Mouse (Mus musculus) E14TG2a.4 (cell line): Measurements from ENCODE around the gene Scfd2.

Source experiments
- CTCF ChIP-seq: conservative IDR thresholded peaks from 2 replicates; pipeline ENCODE4 v1.5.1; 2014; ENCODE audit warnings: low read length
- POU5F1 ChIP-seq: IDR thresholded peaks from 2 replicates; pipeline ENCODE4 v1.6.1; 2014; ENCODE audit warnings: low read length, borderline replicate concordance

- no peak for TF ChIP-seq CTCF
- no peak for TF ChIP-seq POU5F1
Observed at GRCm38 (mm10) chr5:74228938-74229337, 302.6 kb downstream of the Scfd2 start.
